Mouse (Mus musculus) G1E (cell line): Measurements from ENCODE around the gene Scarf1.

Source experiments
- CTCF ChIP-seq: IDR thresholded peaks from 2 replicates; pipeline ENCODE4 v1.5.1; 2012; ENCODE audit warnings: low read depth, low read length, inconsistent platforms, mixed read lengths
- TAL1 ChIP-seq: conservative IDR thresholded peaks from 2 replicates; pipeline ENCODE4 v1.6.1; 2012; ENCODE audit warnings: low read depth, low read length, inconsistent platforms, mixed read lengths

GRCm38 (mm10) chr11:75536255-75537024 is 23.1 kb downstream of the Scarf1 start:
- TF ChIP-seq TAL1 (no peak), CTCF (no peak)
